Mouse (Mus musculus) ES-E14 (cell line): ENCODE measurements at regions not wholly inside any gene's neighbourhood (a gene's known extent, or its start where the extent isn't known, plus 50 kb on each side); places are given as distances from the start of the nearest gene placed in this dataset.

ENCODE experiments used
- CHD2 ChIP-seq: IDR thresholded peaks from 2 replicates; pipeline ENCODE4 v1.6.1; 2014; ENCODE audit warnings: mild to moderate bottlenecking, low read depth, low read length, inconsistent platforms
- HCFC1 ChIP-seq: IDR thresholded peaks from 2 replicates; pipeline ENCODE4 v1.6.1; 2012; ENCODE audit warnings: low read length, inconsistent platforms, borderline replicate concordance; ENCODE audit not compliant: insufficient read depth
- MAFK ChIP-seq: IDR thresholded peaks from 2 replicates; pipeline ENCODE4 v1.6.1; 2014; ENCODE audit warnings: mild to moderate bottlenecking, low read depth, low read length, inconsistent platforms; ENCODE audit not compliant: insufficient read depth
- ZC3H11A ChIP-seq: IDR thresholded peaks from 2 replicates; pipeline ENCODE4 v1.6.1; 2012; ENCODE audit warnings: low read depth, mild to moderate bottlenecking, inconsistent platforms, low read length, borderline replicate concordance
- ZNF384 ChIP-seq: IDR thresholded peaks from 2 replicates; pipeline ENCODE4 v1.6.1; 2012; ENCODE audit warnings: low read depth, low read length, inconsistent platforms

DNA sequence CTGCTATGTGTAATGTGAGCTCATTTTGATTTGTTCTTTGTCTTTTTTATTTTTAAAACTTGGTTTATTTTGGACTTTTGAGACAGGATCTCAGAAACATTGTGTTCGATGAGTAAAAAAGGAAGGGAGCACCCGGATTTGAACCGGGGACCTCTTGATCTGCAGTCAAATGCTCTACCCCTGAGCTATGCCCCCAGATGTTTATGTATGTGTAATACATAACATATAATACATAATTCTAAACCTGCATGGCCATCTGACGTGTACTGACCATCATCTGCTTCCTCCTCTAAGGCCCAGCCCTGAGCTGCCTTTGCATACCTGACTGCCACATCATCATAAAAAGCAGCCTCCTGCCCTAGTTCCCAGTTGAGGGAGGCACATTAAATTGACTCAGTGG, 137.8 kb upstream of the Zfp746 start:
- TF ChIP-seq MAFK (no peak), CHD2 (no peak), ZC3H11A (no peak), HCFC1 (no peak), ZNF384 (no peak)
